Mouse (Mus musculus) spleen, adult 18-20 months (tissue): ENCODE measurements around the gene Tmco4.
"Not testable (repeated sequence)": the region's sequence is repeated elsewhere in the genome, so short reads cannot be mapped to it uniquely, and the experiment has no call there.

Source experiments
- DNase-seq, 2 experiments: peaks; one replicate each; pipeline ENCODE4 v3.0.0; 2022; ENCODE audit warnings: mixed read lengths in 2 of 2

Gene Tmco4

DNA sequence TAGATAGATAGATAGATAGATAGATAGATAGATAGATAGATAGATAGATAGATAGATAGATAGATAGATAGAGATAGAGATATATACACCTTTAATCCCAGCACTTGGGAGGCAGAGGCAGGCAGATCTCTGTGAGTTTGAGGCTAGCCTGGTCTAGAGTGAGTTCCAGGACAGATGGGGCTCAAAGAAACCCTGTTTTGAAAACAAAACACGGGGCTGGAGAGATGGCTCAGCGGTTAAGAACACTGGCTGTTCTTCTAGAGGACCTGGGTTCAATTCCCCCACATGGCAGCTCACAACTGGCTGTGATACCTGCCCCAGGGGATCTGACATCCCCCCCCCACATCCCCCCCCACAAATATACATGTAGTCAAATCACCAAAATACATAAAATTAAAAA lies 1.9 kb downstream of the Tmco4 start:
- DNase-seq: not testable (repeated sequence)

DNA sequence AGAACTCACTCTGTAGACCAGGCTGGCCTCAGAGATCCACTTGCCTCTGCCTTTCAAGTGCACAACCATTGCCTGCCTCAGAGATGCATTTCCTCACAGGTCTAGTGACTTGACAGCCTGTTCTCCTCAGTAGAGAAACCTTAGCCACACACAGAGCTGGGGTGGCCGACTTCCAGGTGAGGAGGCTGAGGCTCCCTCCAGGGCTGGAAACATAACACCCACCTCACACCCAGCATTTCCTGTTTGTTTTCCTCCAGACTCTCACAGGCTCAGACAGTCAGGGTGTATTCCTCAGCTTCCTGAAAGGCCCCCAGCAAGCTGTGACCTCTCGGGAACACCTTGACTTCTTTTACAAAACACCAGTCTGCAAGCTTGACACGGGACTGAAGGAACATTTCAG lies 2.5 kb downstream of the Tmco4 start:
- DNase-seq: no peak

GRCm38 (mm10) chr4:138976046-138976445 lies 3.4 kb downstream of the Tmco4 start:
- DNase-seq: no peak

DNA sequence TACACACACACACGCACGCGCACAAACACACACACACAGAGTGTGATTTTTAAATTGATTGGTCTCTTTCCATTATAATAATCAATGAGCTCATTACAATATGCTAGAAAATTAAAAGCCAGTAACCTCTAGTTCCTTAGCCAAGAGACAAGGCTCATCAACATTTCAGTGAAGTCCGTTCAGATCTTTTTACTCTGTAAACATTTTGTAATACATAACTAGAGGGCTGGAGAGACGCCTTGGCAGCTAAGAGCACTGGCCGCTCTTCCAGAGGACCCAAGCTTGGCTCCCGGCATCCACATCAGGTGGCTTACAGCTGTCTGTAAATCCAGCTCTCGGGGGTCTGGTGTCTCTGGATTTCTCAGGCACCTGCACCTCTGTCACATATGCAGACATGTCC lies 7.3 kb downstream of the Tmco4 start:
- DNase-seq: no peak

DNA sequence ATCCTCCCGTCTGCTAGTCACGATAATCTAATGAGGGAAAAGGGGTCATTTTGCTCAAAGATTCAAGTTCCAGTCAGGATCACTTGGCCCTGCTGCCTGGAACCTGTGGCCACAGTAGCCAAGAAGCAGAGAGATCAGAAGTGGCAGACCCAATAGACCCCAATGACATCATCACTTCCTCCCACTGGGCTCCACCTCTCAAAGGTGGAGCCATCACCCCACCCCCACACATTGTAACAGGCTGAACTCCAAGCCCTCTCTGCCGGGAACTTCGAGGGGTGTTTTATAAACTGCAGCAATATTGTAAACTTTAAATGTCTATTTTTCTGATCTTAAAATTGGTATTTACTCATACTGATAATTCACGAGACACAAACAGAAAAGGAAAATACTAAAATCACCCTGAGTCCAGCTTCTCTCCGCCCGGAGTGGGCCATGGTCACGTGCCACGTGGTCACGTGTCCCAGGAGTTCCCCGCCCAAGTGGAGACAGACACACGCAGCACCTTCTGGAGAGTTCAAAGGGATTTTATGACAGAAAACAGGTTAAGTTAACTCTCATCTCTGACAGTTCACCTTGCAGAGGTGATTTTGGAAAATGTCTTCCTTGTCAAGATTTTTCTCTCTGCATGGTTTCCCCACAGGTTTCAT lies 8.2 kb downstream of the Tmco4 start:
- DNase-seq: no peak

DNA sequence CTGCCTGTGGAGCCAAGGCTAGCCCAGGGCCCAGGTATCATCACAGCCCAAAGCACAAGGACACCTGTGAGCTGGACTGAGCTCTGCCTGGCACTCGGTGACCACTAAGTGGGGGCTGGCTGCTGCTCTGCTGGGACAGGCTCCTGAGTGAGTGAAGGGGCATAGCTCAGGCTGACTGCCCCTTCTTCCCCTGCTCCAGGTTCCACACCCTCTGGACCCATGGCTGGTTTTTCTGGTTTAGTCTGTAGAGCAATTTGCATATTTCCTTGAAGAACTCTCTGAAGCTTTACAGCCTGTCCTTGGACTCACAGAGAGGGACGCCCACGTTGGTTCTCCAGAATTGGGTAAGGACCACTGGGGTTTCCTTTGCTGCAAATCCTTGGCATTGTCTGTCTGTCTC lies 10.7 kb downstream of the Tmco4 start:
- DNase-seq: no peak

- DNase-seq: no peak
These were observed 12.1 kb downstream of the Tmco4 start for GRCm38 (mm10) chr4:138984744-138985143.

- DNase-seq: no peak
These were observed 13.6 kb downstream of the Tmco4 start for GRCm38 (mm10) chr4:138986280-138986679.

GRCm38 (mm10) chr4:138994389-138994788 lies 21.7 kb downstream of the Tmco4 start:
- no peak for DNase-seq

DNA sequence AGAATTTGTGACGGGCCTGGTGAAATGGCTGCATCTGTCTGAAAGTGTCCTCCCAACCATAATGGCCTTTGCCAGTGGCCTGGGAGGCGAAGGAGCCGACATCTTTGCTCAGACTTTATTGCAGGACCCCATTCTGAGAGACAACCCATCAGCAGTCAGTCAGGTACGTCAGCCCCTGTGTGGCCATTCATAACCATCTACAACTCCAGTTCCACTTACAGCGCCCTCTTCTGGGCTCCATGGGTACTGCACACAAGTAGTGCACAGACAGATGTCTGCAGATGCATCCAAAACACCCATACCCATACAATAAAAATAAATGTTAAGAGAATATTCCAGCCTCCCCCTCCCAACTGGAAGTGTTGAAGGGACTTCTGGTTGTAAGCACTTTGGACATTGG lies 23.7 kb downstream of the Tmco4 start:
- DNase-seq: no peak

DNA sequence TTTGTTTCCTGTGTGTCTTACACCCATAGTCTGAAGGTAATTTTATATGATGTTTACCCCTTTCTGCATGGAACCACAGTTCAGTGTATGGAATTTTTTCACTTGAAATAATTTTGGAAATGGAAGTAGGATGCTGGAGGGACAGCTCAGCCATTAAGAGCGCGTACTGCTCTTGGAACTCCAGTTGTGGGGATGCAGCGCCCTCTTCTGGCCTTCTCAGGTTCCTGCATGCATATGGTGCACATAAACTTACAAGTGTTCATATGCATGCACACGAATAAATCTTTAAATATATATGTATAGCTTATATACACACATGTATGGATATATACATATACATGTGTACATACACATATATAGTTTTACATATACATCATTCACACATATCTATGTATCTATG lies 24.4 kb downstream of the Tmco4 start:
- DNase-seq: no peak

DNA sequence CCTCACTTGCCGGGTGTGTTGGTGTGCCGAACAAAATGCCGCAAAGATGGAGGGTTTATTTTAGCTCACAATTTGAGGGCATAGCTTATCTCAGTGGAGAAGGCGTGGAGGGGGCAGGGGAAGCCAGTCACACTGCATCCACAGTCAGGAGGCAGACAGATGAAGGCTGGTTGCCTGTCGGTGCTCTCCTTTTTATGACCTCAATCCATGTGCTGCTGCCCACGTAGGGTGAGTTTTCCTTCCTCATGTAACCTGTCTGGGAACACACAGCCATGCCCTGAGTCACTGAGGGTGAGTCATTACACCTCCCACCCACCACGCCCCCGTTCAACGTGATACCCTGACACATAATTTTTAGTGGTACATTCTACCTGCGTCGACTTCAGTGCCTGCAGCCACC lies 25.9 kb downstream of the Tmco4 start:
- DNase-seq: no peak

- no peak for DNase-seq
These were observed 28.3 kb downstream of the Tmco4 start for GRCm38 (mm10) chr4:139001026-139001425.

- no peak for DNase-seq
These were observed 28.7 kb downstream of the Tmco4 start for GRCm38 (mm10) chr4:139001433-139001832.

GRCm38 (mm10) chr4:139004067-139004466 lies 31.4 kb downstream of the Tmco4 start:
- no peak for DNase-seq

DNA sequence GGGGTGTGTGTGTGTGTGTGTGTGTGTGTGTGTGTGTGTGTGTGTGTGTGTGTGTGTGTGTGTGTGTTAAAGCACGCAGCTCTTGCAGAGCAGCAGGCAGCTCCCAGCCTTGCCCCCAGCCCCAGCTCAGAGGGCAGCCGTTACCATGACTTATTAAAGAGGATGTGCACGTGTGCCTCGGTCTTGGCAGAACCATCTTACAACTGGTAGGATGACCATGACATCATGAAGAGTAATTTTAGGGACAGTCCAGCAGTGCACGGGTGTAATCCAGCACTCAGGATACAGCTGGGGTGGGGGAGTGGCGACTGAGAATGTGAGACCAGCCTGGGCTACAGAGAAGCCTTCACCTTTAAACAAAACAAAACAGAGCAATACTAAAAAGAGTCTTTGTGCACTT lies 32.5 kb downstream of the Tmco4 start:
- DNase-seq: no peak

- DNase-seq: no peak
These were observed 34.7 kb downstream of the Tmco4 start for GRCm38 (mm10) chr4:139007353-139007752.

DNA sequence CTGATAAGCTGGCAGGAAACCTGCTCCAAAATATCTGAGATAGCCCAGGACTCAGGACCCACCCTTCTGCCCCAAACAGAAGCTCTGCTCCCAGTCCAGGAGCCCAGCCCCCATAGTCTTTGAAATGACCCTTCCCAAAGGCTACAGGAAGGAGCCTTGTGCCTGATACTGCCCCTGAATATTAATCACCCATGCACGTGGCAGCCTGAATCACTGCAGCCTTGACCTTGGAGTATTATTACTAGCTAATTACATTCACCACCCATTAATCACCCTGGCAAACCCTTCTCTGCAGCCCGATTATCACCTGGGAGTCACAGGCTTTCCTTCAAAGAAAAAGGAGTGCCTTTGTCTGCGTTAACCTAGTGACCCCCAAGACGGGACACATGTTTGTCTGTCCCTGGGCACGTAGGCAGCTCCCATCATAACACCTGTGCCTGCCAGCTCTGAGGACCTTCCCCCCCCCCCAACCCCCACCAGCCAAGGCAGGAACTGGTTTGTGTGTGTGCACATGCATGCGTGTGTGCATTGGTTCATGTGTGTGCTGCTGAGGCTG lies 35.4 kb downstream of the Tmco4 start:
- DNase-seq: no peak

GRCm38 (mm10) chr4:139011201-139011702 lies 38.6 kb downstream of the Tmco4 start:
- DNase-seq: no peak

DNA sequence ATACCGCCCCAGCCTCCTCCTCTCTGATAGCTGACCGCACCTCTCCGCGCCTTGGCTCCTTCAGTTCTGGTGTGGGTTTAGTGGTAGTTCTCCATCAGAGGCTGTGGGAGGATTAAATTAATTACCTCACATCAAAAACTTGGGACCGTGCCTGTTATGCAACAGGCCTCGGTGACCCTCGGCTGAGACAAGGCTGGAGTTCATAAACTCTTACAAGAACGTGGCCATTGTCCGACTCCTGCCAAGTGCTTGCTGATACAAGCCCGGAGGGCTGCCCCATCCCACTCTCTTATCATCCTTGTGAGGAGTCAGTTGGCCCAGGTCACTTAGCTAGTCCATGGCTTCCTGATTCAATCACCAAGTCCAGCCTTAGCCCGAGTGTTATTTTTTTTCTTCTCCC lies 40.6 kb downstream of the Tmco4 start:
- DNase-seq: no peak

DNA sequence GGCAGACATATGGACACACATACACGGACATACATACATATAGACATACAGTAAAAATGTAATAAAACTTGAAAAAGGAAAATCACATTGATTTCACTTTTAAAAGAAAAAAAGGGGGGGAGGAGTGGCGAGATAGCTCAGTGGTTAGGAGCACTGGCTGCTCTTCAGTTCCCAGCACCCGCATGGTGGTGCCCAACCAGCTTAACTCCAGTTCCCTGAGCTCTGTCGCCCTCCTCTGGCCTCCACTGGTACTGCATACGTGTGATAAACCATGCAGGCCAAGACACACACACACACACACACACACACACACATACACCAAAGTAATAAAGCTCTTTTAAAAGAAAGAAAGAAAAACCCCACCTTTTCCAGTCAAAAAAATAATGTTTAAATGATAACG lies 42.1 kb downstream of the Tmco4 start:
- no peak for DNase-seq

- DNase-seq: no peak
These were observed 45.7 kb downstream of the Tmco4 start for GRCm38 (mm10) chr4:139018388-139018787.

DNA sequence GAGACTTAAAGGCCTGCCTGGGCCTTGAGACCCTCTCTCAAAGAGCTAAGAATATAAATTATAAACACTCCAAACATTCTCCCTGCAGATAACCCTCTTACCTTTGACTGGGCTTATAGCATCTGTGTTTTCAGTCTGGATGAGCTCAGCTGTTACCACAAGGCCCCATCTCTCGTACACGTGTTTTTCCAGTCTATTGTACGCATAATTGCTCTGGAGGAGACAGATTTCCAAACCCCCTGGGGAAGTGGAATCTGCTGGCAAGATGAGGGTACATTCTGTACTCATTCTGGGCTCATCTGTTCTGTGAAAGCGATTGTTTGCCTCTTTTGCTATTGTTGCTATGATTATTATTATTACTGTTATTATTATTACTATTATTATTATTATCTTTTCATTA lies 46.3 kb downstream of the Tmco4 start:
- no peak for DNase-seq

GRCm38 (mm10) chr4:139019413-139019812 lies 46.7 kb downstream of the Tmco4 start:
- no peak for DNase-seq

- no peak for DNase-seq
These were observed 47.7 kb downstream of the Tmco4 start for GRCm38 (mm10) chr4:139020385-139020784.
